ENCODE assay signal across 9 mouse cellular contexts in genomic region chr17:12029921-12030461, GRCm38 (mm10).
DNase-seq lines count a peak whose midpoint lies in the region; ATAC-seq lines count a peak whose summit lies in the region.
"Had no signal": no experiment of that assay in that cellular context is flagged by ENCODE, and none has a peak within 500 bp of the region (broad histone marks: within the 10 kb centered on the region; RNA-seq: fewer than 3 reads in every experiment).

No protein-coding gene starts in this region.

- peaks cover 19% of the 10 kb centered on the region for H3K27me3 ChIP-seq in heart, embryonic 10.5 days (ENCODE audit: insufficient read depth, poor library complexity, severe bottlenecking)
- H3K27me3 ChIP-seq in liver, embryonic 11.5 days (replicated peaks; ENCODE audit: control insufficient read depth, insufficient read depth, low read length): peaks cover 5% of the 10 kb centered on the region; the same call in 1 of the 2 replicates

- H3K27ac ChIP-seq in heart, embryonic 10.5 days: no peak overlapping the region
- H3K27ac ChIP-seq in liver, embryonic 11.5 days (ENCODE audit: low read depth, low read length): no peak overlapping the region

- no peak for ATAC-seq in liver, embryonic 11.5 days (replicated peaks; ENCODE audit: low FRiP score)

- no peak overlapping the region for H3K9ac ChIP-seq in liver, embryonic 11.5 days (ENCODE audit: low read depth, low read length)

- H3K36me3 ChIP-seq in heart, embryonic 10.5 days: no peaks in the 10 kb centered on the region
- no peaks in the 10 kb centered on the region for H3K36me3 ChIP-seq in liver, embryonic 11.5 days (ENCODE audit: control insufficient read depth, insufficient read depth, low read length)

- peak; percentile 62 for DNase-seq in heart, adult 11 months
- no peak for DNase-seq in heart, embryonic 10.5 days (ENCODE audit: low spot score)
- DNase-seq in testis, postnatal 10 days (ENCODE audit: low spot score): peak; percentile 36
- no peak for DNase-seq in testis, postnatal 14 days (ENCODE audit: low spot score)
- DNase-seq in mesoderm, embryonic 11.5 days (ENCODE audit: low read depth, low spot score): peak; percentile 82
- no peak for DNase-seq in natural killer cell, adult 2 months (ENCODE audit: low spot score in 2 of 2)
- no peak for DNase-seq in gastrocnemius, adult 8-10 months (ENCODE audit: low spot score in 2 of 2)
- DNase-seq in liver, embryonic 11.5 days (ENCODE audit: low spot score): no peak
- DNase-seq: cerebellum, adult 2 months had no signal

- 28% methylated on average over 14 of the region's 14 CpGs for WGBS in heart, embryonic 10.5 days
- 44% methylated on average over 14 of the region's 14 CpGs for WGBS in liver, embryonic 11.5 days

- H3K4me2 ChIP-seq in liver, embryonic 11.5 days: no peak overlapping the region

- no peaks in the 10 kb centered on the region for H3K9me3 ChIP-seq in heart, embryonic 10.5 days
- H3K9me3 ChIP-seq in liver, embryonic 11.5 days (ENCODE audit: control insufficient read depth, low read length): no peaks in the 10 kb centered on the region

- H3K4me3 ChIP-seq in heart, embryonic 10.5 days: no peak overlapping the region
- H3K4me3 ChIP-seq in liver, embryonic 11.5 days (ENCODE audit: low read depth, low read length): no peak overlapping the region

- peaks cover 22% of the 10 kb centered on the region for H3K4me1 ChIP-seq in heart, embryonic 10.5 days
- H3K4me1 ChIP-seq in liver, embryonic 11.5 days (replicated peaks; ENCODE audit: control insufficient read depth, insufficient read depth, low read length): no peaks in the 10 kb centered on the region

Comparison
In these comparisons a context has a peak if more than half of its experiments do, and no peak if none do; other contexts are left out.
1. DNase-seq: peak in heart, adult 11 months (single experiment), testis, postnatal 10 days (single experiment) and mesoderm, embryonic 11.5 days (single experiment); none in heart, embryonic 10.5 days (single experiment), testis, postnatal 14 days (single experiment), natural killer cell, adult 2 months (0 of 2), gastrocnemius, adult 8-10 months (0 of 2) and liver, embryonic 11.5 days (single experiment).